Mouse (Mus musculus): Measurements from ENCODE around the gene Lhfpl2.

Gene Lhfpl2

DNA sequence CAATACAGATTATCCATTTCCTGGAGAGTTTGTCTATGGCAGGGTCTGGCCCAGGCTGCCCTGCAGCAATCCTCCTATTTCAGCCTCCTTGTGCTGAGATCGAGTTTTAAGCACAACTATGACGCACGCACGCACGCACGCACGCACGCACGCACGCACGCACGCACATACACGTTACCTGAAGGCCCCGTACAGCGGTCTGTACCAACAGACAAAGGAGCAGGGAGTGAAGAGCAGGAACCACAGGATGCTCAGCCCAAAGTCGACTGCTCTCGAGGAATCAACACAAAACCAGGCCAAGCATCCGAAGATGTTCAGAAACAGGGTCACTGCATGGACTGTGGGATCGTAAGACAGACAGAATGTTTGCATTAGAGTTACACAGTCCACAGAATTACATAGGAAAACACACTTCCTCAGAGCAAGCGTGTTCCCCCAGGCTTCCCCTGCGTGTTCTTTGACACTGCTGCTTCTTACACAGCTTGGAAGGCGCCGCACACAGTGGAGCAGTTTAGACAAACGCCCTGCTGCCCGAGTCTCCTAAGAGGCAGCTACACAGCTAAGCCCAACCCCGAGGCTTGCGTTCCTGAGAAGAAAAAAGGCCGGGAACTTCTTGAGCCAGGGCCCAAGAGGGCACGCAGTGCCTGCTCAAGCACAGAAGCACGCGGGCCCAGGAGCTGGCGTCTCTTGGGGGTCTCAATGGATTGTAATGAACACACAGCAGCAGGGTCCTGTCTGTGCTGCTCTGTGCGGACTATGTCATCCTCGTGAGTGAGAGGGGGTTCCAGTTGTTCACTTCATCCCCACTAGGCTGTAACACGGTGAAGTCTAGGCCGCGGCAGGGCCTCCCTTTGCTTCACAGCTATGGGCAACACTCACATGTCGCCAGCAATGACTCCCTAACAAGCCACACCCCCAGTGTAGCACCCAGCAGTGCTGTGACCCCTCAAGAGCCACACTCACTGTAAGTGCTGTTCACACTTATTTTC lies 167.4 kb downstream of the Lhfpl2 start:
- no peak for DNase-seq

DNA sequence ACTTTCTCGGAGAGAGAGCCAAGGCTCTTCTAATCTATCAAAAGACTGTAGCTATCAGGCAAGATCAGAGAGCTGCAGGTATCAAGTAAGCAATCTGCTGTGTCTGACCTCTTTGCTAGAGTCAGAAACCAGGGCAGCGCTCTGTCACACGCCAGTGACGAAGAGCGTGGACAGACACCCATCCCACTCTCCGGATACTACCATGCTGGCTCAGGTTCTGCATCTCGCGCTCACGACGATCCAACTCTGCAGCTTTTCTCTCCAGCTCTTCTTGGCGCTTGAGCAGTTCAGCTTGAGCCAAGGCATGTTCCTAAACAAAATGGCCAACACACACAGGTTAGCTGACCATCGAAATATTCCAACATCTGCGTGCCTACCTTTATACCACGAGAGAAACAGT lies 174.3 kb downstream of the Lhfpl2 start:
- DNase-seq: peak in 1 of 2 experiments; percentile 32

DNA sequence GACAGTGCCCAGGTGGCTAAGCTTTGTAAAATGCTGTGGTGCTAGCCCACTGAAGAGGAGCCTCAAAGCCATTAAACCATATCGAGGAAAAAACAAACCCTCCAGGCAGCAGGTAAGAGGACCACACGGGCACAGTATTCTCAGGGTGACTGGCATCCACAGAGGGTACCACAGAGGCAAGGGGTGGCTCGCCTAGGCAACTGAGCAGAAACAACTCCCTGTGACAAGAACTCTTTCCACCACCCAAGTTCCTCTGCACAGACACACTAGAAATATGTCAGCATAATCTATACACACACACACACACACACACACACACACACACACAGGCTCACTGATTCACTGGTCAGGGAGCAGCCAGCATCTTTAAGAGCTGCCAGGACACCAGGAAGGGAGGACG lies 181.9 kb downstream of the Lhfpl2 start:
- peak in 1 of 2 experiments; percentile 24 for DNase-seq

DNA sequence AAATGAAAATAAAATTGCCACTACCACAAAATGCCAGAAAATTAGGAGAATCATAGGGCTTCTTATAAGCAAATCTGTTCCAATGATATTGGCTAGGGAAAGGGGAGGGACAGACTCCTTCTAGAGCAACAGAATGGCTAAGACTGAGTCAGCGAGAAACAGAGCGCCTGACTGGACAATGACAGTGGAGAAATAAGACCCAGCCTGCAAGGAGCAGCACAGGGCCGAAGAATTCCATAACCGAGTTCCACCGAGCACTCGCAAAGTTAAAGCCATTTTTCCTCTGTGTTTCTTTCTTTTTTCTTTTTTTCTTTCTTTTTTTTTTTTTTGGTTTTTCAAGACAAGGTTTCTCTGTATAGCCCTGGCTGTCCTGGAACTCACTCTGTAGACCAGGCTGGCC lies 182.5 kb downstream of the Lhfpl2 start:
- DNase-seq: no peak

DNA sequence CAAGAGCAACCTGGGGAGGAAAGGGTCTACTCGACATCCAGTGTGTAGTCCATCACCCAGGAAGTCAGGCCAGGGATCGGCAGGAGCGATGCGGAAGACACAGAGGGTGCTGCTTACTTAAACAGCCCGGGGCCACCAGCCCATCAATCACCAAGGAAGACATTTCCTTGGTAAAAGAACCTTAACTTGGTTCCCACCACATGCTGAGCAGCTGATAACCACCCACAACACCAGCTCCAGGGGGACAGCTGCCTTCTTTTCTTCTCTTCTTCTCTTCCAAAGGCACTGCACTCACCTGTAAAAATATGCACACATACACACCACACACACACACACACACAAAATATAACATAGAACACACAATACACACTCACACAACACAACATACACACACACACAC lies 183.3 kb downstream of the Lhfpl2 start:
- no peak for DNase-seq

DNA sequence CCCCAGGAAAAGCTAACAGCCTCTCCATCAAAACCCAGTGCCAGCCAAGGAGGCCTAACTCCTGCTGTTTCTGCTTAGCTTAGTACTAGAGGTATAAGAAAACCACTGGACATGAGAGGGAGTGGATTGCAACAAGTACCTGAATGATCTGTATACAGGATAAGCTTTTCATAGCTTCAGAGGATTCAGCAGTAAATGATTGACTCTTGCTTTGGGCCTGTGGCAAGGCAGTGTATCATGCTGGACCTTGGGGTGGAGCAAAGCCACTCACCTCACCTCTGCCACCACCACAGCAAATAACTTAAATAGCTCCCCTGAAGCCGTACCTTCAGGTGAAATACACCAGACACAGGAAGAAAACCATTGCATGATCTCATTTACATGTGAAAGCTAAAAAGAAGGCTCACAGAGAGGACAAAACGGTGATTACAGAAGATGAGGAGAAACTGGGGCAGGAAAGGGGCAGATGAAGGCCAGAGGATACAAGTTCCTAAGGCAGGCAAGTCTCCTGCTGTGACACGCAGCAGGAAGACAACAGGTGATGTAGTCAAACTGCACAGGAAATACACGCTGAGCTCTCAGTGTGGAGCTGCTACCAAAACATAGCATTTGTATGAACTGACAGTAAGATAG lies 184.4 kb downstream of the Lhfpl2 start:
- DNase-seq: no peak

DNA sequence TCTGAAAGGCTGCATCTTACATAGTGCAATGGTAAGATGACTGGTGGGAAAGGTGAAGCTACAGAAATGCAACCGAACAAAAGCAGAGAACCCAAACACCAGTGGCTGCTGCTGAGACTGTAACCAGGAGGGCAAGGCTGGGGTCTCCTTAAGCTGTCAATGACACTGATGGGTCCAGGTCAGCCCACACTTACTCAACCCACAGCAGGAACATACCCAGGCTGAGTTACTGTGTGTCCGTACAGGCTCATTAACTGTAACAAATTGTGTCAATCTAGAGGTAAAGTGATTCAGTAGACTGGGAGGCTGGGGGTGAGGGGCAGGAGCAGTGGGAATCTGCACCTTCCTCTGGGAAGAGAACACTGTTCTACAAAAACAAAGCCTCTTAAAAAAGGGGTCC lies 185.3 kb downstream of the Lhfpl2 start:
- no peak for DNase-seq
